Mouse (Mus musculus) adrenal gland (tissue): ENCODE measurements around the gene Gm26602.

ENCODE experiments used
- intact Hi-C: fragments of 180-260 bp; cut with DNase I; formaldehyde crosslinking; loops from one replicate; pipeline ENCODE4 v1.15.1; 2025
- long read RNA-seq, 2 experiments: library from polyadenylated mRNA; unstranded; transcript quantifications; one replicate each; pipeline ENCODE4 v2.0.0; 2020; ENCODE audit warnings: borderline replicate concordance in 1 of 2; ENCODE audit not compliant: insufficient replicate concordance in 1 of 2

The Gm26602 gene
- long read RNA-seq, experiment 1, result 0 reads
- long read RNA-seq, experiment 2, result 0 reads

GRCm38 (mm10) chr10:79910556-79910955 lies at the start of gene Gm26602:
Gm26602 (plus strand) TSS chr10:79910856.
- intact Hi-C loops, result no loop called here

GRCm38 (mm10) chr10:79861230-79862048 lies 49.2 kb upstream of the Gm26602 start:
- intact Hi-C loops, result no loop called here

- intact Hi-C loops, result no loop called here
These were observed 48.4 kb upstream of the Gm26602 start for GRCm38 (mm10) chr10:79862049-79862788.

- intact Hi-C loops, result no loop called here
These were observed 47.7 kb upstream of the Gm26602 start for GRCm38 (mm10) chr10:79862925-79863324.

- intact Hi-C loops, result loop anchor here (5.0 kb wide), 1 partner anchor 32 kb away; no protein-coding TSS in a partner anchor
These were observed 46.1 kb upstream of the Gm26602 start for GRCm38 (mm10) chr10:79864351-79865188.

- intact Hi-C loops, result loop anchor here (5.0 kb wide), 1 partner anchor 33 kb away; no protein-coding TSS in a partner anchor
These were observed 45.5 kb upstream of the Gm26602 start for GRCm38 (mm10) chr10:79865189-79865601.

GRCm38 (mm10) chr10:79865801-79866295 lies 44.8 kb upstream of the Gm26602 start:
- intact Hi-C loops, result loop anchor here (5.0 kb wide), 1 partner anchor 34 kb away; no protein-coding TSS in a partner anchor

GRCm38 (mm10) chr10:79866601-79867000 lies 44.1 kb upstream of the Gm26602 start:
- intact Hi-C loops, result loop anchor here (5.0 kb wide), 1 partner anchor 34 kb away; no protein-coding TSS in a partner anchor

- intact Hi-C loops, result no loop called here
These were observed 38.8 kb upstream of the Gm26602 start for GRCm38 (mm10) chr10:79871845-79872244.

GRCm38 (mm10) chr10:79872862-79873261 lies 37.8 kb upstream of the Gm26602 start:
- intact Hi-C loops, result no loop called here

- intact Hi-C loops, result no loop called here
These were observed 37.3 kb upstream of the Gm26602 start for GRCm38 (mm10) chr10:79873313-79873712.

- intact Hi-C loops, result no loop called here
These were observed 36.9 kb upstream of the Gm26602 start for GRCm38 (mm10) chr10:79873715-79874289.

GRCm38 (mm10) chr10:79874290-79874862 lies 36.3 kb upstream of the Gm26602 start, which contains the start of the genes Prtn3 and Plppr3:
Prtn3 (plus strand) TSS chr10:79874476.
Plppr3 (minus strand) TSS chr10:79874634.
- intact Hi-C loops, result no loop called here

GRCm38 (mm10) chr10:79877174-79877573 lies 33.5 kb upstream of the Gm26602 start:
- intact Hi-C loops, result no loop called here

GRCm38 (mm10) chr10:79877757-79878156 lies 32.9 kb upstream of the Gm26602 start:
- intact Hi-C loops, result no loop called here

GRCm38 (mm10) chr10:79879527-79879926 lies 31.1 kb upstream of the Gm26602 start:
- intact Hi-C loops, result no loop called here

- intact Hi-C loops, result loop anchor here (5.0 kb wide), 2 partner anchors 42 to 48 kb away; partner anchors contain the start of gene R3hdm4
These were observed 29.9 kb upstream of the Gm26602 start for GRCm38 (mm10) chr10:79880721-79881120.

- intact Hi-C loops, result loop anchor here (5.0 kb wide), 2 partner anchors 40 to 50 kb away; partner anchors contain the start of gene R3hdm4
These were observed 28.7 kb upstream of the Gm26602 start for GRCm38 (mm10) chr10:79881981-79882380.

- intact Hi-C loops, result loop anchor here (5.0 kb wide), 2 partner anchors 39 to 51 kb away; partner anchors contain the start of gene R3hdm4
These were observed 27.2 kb upstream of the Gm26602 start for GRCm38 (mm10) chr10:79883297-79884084.
